Mouse (Mus musculus) testis, adult 2 months (tissue): ENCODE results near the gene Ift80.

Source experiments
- CTCF ChIP-seq: fragments of 200-500 bp; IDR thresholded peaks from 2 replicates; pipeline ENCODE4 v1.5.1; 2012; ENCODE audit warnings: low read depth, mild to moderate bottlenecking, inconsistent platforms, low read length, moderate library complexity; ENCODE audit not compliant: control insufficient read depth, insufficient read depth, insufficient replicate concordance
- POLR2A ChIP-seq: fragments of 200-500 bp; IDR thresholded peaks from 2 replicates; pipeline ENCODE4 v1.6.1; 2012; ENCODE audit warnings: low read depth, mild to moderate bottlenecking, inconsistent platforms, low read length, moderate library complexity; ENCODE audit not compliant: control insufficient read depth

GRCm38 (mm10) chr3:69040105-69040504 is 35.7 kb upstream of the Ift80 start:
- TF ChIP-seq CTCF (no peak), POLR2A (no peak)
